Mouse (Mus musculus) MEL (cell line): ENCODE results near the gene Rgma.

Source experiments
- CTCF ChIP-seq, 3 experiments: IDR thresholded peaks in 2 of 3; conservative IDR thresholded peaks in 1 of 3; 2 replicates each; pipeline ENCODE4 v1.5.1; 2011 to 2012; ENCODE audit warnings: low read length in 3 of 3, low read depth in 2 of 3, mild to moderate bottlenecking in 2 of 3, improper control_type of control experiment in 1 of 3, inconsistent platforms in 1 of 3, mixed read lengths in 1 of 3, moderate library complexity in 1 of 3; ENCODE audit not compliant: control insufficient read depth in 1 of 3, insufficient read depth in 1 of 3, poor library complexity in 1 of 3, severe bottlenecking in 1 of 3
- GATA1 ChIP-seq: IDR thresholded peaks from 2 replicates; pipeline ENCODE4 v1.6.1; 2011; ENCODE audit warnings: low read depth, low read length, improper control_type of control experiment
- MAZ ChIP-seq: IDR thresholded peaks from 2 replicates; pipeline ENCODE4 v1.6.1; 2012; ENCODE audit warnings: low read depth, mild to moderate bottlenecking, inconsistent platforms, low read length, improper control_type of control experiment
- MYC ChIP-seq: IDR thresholded peaks from 2 replicates; pipeline ENCODE4 v1.6.1; 2011; ENCODE audit warnings: low read depth, mild to moderate bottlenecking, low read length, improper control_type of control experiment, moderate library complexity
- POLR2A ChIP-seq, 2 experiments: IDR thresholded peaks; 2 replicates each; pipeline ENCODE4 v1.6.1; 2011 to 2012; ENCODE audit warnings: low read length in 2 of 2, mild to moderate bottlenecking in 2 of 2, control low read depth in 1 of 2, improper control_type of control experiment in 1 of 2, low read depth in 1 of 2, moderate library complexity in 1 of 2; ENCODE audit not compliant: control insufficient read depth in 1 of 2, insufficient read depth in 1 of 2, poor library complexity in 1 of 2
- TAL1 ChIP-seq: IDR thresholded peaks from 2 replicates; pipeline ENCODE4 v1.6.1; 2012; ENCODE audit warnings: mild to moderate bottlenecking, inconsistent platforms, low read length, moderate library complexity, mixed read lengths
- USF2 ChIP-seq, 2 experiments: IDR thresholded peaks; 2 replicates each; pipeline ENCODE4 v1.6.1; 2011 to 2012; ENCODE audit warnings: improper control_type of control experiment in 2 of 2, low read length in 2 of 2, borderline replicate concordance in 1 of 2, inconsistent platforms in 1 of 2, low read depth in 1 of 2, mild to moderate bottlenecking in 1 of 2; ENCODE audit not compliant: insufficient read depth in 1 of 2
- ZC3H11A ChIP-seq: IDR thresholded peaks from 2 replicates; pipeline ENCODE4 v1.6.1; 2012; ENCODE audit warnings: low read depth, mild to moderate bottlenecking, inconsistent platforms, low read length, improper control_type of control experiment
- ZKSCAN1 ChIP-seq: IDR thresholded peaks from 2 replicates; pipeline ENCODE4 v1.6.1; 2012; ENCODE audit warnings: low read depth, mild to moderate bottlenecking, inconsistent platforms, low read length, improper control_type of control experiment, moderate library complexity

DNA sequence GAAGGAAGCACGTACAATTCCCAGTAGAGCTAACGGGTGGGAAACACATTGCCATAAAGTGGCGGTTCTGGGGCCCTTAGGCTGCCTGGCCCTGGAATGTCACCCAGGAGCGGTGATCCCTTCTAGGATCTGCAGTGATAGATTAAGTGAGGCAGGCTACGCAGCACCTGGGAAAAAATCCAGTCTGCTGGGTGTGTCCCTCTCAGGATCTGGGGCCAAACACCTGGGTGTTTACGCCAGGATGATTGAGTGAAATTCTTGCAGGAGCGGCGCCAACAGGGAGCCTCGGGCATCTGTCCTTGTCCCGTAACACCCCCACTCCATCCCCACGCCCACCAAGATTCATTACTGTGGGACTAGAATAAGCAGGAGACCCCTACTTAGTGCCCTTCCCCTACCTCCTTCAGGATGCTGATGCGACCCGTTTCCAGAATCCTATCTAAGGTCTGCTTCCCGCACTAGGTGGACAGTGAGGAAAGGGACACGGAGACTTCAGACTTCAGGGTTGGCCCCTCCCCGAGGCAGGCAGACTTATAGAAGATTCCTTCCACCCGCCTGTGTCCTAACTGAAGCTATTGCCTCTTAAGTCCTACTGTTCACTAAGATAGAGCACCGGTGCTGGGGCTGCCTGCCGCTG lies 23.6 kb downstream of the Rgma start:
- TF ChIP-seq CTCF (IDR thresholded peaks at IDR 0.05 in 2 of 3, conservative IDR thresholded peaks at IDR 0.05 in 1 of 3; ENCODE audit: control insufficient read depth in 1 of 3, insufficient read depth in 1 of 3, low read depth in 2 of 3, low read length in 3 of 3, poor library complexity in 1 of 3, severe bottlenecking in 1 of 3) (no peak), MYC (no peak), USF2 (IDR thresholded peaks at IDR 0.05; ENCODE audit: borderline replicate concordance in 1 of 2, insufficient read depth in 1 of 2, low read depth in 1 of 2, low read length in 2 of 2) (no peak), GATA1 (no peak), ZC3H11A (no peak), MAZ (no peak), ZKSCAN1 (no peak), POLR2A (IDR thresholded peaks at IDR 0.05; ENCODE audit: control insufficient read depth in 1 of 2, insufficient read depth in 1 of 2, low read depth in 1 of 2, low read length in 2 of 2, poor library complexity in 1 of 2) (no peak), TAL1 (no peak)
